Mouse (Mus musculus): Measurements from ENCODE around the gene Ptprt.
"Not testable (repeated sequence)": the region's sequence is repeated elsewhere in the genome, so short reads cannot be mapped to it uniquely, and the experiment has no call there.

The Ptprt gene

DNA sequence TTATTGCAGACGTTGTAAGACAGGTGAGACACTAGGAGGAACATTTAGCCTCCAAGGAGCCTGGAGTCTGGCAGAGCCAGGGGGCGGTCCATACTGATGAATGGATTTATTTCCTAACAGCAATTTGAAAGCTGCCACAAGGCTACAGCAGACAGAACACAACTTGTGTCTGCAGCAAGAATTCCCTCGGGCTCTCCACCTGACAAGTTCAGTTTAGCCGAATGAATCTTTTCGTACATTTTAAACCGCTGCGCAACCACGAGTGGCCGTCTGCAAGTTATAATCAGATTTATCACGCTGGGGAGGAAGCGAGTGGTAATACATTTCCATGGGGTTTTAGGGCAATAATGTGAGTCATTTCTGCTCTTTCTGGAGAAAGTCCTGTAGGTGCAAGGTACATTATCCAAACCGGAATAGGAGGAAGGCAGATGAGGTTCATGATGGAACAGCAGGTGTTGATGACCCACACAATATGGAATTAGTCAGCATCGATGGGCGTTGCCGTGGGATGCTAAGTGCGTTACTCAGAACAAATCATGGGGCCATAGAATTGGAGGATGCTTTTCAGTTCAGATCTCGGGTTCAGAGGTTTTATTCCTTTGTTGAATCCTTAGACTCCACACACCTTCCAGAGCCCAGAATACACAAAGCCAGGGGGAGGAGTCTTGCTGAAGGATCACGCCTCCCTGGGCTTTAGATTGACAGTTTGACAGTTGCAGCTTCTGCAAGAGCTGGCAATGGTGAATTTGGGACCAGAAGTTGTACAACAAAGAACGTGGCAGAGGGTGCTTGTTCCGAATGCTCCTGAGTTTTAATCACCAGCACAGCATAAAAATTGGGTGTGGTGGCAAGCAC, 478.1 kb downstream of the Ptprt start:
- DNase-seq: no peak

DNA sequence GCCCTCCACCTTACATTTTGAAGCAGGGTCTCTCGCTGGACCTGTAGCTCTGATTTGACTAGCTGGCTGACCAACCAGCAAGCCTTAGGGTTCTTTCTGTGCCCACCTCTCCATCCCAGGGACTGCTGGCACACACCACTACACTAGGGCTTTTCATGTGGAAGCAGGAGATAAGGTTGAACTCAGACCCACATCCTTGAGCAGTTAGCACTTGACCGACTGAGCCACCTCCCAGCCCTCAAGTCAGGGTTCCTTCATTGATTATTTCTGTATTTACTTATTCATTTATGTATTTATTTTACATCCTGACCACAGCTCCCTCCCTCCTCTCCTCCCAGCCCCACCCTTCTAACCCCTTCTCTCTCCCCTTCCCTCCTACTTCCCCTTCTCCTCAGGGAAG, 479.1 kb downstream of the Ptprt start:
- no peak for DNase-seq

DNA sequence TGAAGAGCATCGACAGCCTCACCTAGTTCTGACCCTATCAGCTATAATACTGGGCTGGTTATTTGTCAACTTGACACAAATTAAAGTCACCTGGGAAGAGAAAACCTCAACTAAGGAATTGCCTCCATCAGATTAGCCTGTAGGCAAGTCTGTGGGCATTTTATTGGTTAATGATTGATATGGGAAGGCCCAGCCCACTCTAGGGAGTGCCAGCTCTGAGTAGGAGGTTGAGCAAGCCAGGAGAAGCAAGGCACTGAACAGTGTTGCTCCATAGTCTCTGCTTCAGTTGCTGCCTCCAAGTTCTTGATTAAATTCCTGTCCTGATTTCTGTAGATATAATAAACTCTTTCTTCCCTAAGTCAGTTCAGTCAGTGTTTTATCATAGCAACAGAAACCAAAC, 488.4 kb downstream of the Ptprt start:
- DNase-seq: no peak

DNA sequence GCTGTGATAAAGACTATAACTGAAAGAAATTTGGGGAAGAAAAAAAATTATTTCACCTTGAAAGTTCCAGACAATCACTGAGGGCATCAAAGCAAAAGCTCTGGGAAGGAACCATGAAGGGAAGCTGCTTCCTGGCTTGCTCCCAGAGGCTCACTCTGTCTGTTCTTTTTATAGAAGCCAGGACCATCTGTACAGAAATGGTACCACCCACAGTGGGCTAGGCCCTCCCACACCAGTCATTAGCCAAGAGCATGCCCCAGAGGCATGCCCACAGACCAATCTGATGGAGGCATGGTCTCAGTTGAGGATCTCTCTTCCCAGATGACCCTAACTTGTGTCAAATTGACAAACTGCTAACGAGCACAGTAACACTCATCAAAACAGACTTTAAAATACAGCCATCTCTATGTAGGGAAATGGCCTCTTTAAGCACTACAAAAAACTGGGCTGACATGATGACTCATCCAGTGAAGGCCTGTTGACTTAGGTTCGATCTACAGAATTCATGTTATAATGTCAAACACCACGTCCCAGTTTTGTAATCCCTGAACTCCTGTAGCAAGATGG, 519.0 kb downstream of the Ptprt start:
- no peak for DNase-seq

DNA sequence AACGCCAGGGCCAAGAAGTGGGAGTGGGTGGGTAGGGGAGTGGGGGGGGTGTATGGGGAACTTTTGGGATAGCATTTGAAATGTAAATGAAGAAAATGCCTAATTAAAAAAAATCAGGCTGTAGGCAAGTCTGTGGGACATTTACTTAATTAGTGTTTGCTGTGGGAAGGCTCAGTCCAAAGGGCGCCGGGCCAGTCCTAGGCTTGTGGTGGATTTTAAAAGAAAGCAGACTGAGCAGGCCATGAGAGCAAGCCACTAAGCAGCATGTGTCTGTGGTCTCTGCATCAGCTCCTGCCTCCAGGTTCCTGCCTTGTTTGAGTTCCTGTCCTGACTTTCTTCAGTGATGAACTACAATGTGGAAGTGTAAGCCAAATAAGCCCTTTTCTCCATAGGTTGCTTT, 524.8 kb downstream of the Ptprt start:
- not testable (repeated sequence) for DNase-seq

DNA sequence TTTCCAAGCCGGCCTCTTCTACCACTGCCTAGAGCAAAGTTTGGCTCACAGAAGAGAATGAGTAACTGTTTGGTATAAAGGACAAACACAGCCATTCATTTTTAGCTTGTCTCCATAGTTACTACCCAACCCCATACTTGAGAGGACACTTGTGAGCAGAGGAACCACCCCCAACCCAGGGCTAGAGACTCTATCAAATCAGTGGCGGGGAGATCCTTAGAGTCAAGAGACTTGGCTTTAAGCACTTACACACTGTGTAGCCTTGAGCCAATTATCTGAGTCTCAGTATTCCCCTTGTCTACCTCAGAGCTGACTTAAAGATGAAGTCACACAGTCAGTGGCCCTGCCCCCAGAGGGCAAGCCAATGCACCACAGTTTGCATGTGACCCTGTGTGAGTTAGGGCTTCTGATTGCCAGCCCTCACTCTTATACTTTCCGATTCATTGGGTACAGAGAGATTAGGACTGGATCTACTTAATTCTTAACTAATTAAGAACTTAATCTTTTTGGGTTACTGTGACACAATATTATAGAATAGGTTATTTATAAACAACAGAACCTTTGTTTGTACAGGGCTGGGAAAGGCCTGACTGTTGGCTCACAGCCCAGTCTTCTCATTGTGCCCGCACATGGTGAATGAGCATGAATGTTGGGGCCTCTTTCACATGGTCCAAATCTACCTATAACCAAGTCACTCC, 529.2 kb downstream of the Ptprt start:
- DNase-seq: peak; percentile 27

DNA sequence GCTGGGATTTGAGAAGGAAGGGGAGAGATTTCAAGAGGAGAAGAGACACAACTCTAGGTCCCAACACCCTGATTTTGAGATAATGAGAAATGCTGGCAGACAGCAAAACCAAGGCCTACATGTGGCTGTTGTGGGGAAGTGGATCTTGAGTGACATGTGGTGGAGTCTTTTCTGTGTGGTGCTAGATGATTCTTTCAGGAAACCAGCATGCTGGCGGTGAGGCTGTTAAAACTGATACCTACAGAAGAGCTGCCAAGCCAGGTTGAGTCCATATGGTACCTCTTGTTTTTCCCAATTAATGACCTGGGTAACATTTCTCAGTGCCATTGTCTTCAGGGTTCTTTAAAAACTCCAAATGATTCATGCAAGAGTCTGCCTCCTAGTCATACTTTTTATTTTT, 531.1 kb downstream of the Ptprt start:
- DNase-seq: no peak

DNA sequence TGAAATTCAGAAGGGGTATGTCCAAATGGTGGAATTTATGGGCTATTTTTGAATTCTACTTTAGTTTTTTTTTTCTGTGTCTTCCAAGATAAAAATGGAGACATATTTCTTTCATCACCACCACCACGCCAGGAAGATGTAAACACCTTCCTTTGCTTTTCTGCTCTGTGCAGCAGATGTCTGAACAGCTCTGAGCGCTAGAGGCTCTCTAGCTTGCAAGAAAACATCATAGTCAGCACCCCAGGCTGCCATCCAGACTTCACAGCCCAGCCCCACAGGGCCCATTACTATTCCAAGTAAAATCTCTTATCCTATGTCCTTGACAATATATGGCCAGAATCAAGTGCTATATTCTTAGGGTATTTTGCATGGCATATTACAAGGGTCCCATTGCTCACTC, 542.9 kb downstream of the Ptprt start:
- DNase-seq: no peak

DNA sequence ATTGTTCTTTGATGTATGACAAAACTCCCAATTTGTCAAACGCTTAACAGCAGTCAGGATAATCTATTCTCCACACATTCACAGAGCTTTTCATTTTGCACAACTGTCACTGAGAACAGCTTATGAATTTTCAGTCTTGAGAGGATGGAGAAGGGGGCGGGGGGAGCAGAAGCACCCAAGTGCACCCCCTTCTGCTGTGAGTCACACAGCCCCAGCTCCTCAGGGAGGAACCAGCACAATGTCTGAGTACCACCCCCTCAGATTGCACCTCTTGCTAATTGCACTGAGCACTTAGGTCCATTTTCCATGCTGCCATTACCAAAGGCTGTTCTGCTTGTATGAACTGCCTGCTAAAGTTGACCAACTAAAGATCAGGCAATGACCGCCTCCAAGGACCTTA, 578.6 kb downstream of the Ptprt start:
- DNase-seq: no peak

DNA sequence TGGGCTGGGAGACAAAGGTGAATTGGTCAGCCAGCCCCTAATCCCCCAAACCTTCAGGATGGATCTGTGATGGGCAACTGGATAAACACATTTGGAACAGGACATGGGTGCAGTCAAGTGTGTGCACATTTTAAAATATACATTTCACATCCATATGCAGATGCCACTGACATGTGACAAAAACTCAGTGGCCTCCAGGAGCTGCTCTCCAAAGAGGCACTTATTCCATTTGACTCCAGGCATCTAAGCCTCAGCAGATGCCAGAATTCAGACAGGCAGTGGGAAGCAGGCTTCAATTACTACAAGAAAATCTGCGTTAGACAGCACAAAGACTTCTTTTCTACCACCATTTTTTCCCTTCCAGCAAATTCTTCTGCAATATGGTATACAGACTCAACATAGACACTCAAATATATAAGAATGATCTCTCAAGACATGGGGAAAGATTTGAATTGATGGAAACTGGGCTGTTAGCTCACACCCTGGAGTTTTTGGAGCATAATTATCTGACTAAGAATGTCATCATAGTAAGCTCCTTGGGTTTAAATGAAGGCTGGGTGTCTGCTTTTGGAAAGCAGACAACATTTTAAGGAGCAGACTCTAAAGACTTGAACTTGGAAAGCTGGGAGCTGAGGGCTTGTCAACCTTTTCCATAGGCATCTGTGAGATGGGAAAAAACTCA, 580.1 kb downstream of the Ptprt start:
- DNase-seq: no peak

DNA sequence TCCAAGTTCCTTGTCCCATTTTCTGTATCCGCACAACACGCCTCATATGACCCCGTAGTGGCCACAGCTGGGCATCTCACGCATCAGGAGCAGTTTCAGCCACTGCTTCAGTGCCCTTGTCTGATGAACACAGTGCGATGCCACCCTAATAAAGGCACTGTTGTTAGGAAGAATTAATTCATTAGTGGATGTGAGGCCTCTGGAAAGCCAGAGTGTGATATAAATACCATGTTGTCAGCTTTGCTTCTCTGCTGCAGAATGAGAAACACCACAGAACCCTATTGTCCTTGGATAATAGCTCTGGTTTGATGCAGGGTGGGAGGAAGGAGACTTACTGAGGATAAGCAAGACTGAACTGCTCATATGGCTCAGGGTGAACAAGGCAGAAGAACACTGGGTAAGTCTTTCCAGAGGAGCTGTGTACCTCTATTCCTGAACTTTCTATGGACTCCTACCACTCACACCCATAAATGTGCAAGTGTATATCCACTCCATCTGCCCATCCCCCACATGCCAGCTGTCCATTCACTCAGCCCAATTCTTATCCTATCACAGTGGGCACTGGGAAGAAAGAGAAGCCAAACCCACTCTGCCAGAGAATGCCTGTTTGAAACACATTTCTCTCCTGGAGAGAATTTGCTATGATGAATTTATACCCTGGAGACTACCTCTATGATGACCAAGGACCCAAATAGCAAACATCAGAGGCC, 582.2 kb downstream of the Ptprt start:
- no peak for DNase-seq

DNA sequence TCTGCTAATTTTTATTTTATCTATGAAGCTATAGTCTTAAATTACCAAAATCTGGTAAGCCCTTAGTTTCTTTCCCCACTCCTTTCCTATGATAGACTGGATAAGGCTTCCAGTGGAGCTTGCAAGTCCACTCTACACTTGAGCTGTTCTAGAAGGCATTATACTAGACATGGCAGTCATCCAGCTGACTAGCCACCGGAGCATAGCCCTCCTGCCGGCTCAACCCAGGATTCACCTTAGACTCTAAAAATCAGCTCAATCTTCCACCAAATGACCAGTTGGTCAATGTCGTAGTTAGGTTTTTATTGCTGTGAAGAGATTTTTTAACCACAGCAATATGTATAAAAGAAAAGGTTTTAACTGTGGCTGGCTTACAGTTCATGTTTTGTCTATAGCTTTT, 608.1 kb downstream of the Ptprt start:
- DNase-seq: no peak

DNA sequence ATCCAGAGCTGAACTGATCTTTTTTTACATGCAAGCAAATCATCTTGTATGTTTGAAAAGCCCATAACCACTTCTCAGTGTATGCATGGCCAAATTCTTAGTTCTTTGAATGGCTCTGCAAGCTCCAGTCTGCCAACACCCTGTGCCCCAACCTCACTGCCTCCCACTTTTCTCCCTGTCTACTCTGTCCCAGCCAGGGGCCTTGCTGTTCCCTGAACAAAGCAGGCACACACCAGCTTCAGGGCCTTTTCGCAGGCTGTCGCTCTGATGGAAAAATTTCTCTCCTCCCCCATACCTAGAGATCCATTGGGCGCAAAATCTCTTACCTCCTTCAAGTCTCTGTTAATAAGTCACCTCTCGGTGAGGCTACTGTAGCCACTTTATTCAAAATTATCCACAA, 610.7 kb downstream of the Ptprt start:
- no peak for DNase-seq

DNA sequence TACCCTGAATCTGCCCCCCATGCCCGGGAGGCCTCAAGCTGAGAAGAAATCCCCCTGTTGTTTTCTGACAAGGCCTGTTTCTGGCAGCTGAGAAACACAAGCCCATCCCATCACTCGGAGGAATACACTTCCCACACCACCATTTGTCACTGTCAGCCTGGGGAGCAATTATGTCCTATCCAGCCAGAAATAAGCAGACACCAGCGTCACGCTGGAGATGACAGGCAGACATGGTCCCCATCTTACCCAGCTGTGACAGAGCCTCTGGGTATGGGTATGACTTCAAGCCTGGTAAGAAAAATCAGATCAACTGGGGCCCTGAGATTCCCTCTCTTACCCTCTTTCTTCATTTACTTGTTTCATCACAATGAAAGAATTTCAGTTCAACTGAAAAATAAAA, 625.3 kb downstream of the Ptprt start:
- DNase-seq: no peak

DNA sequence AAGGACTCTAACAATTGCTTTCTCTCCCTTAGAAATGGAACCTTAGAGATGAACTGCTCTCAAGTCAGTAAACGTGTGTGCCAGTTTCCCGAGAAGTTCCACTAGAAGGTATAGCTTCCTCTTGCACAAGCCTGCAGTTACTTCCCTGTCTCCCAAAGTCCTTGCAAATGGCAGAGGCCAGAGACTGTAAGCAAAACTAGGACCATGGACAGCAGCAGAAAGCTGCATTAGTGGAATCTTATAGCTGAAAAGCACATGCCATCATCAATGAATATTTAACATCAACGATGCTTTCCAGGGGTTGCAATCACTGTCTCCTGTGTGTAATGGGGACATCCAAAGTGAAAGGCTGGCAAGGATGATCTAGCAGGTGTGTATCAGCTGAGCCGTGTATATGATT, 629.3 kb downstream of the Ptprt start:
- no peak for DNase-seq

DNA sequence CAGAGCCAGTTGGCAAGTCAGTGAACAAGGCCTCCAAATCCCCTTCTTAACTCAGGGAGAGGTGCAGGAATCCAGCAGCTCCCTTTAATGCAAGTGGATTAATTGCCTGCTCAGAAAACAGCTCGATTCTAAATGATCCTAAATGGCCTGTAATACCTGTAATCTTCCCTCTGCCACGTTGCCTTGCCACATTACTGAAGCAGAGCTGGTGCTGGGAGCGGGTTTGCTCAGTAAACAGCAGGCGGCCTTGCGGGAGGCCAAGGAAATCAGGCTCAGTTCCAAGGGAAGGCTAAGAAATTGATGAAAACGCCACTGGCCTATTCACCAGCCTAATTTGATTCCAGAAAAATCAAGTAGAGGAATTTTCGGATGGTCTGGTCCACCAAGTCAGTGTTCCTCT, 659.9 kb downstream of the Ptprt start:
- no peak for DNase-seq

DNA sequence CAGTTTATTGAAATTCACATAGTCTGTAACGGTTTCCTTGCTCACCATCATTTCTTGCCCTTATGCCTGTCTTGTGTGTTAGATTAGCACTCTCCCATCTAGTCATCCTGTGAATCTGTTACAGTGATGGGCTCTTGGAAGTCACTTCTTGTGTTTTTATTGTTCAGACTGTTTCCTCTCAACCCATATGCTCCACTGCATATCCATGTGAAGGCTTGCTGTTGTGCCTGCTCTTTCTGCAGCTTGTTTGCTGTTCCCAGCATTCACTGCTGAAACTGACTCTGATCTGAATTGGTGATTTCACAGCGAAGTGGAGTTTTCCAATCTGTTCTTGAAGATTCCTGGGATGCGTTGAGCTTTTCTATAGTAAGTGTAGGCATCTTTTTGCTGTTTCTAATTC, 678.6 kb downstream of the Ptprt start:
- DNase-seq: no peak

DNA sequence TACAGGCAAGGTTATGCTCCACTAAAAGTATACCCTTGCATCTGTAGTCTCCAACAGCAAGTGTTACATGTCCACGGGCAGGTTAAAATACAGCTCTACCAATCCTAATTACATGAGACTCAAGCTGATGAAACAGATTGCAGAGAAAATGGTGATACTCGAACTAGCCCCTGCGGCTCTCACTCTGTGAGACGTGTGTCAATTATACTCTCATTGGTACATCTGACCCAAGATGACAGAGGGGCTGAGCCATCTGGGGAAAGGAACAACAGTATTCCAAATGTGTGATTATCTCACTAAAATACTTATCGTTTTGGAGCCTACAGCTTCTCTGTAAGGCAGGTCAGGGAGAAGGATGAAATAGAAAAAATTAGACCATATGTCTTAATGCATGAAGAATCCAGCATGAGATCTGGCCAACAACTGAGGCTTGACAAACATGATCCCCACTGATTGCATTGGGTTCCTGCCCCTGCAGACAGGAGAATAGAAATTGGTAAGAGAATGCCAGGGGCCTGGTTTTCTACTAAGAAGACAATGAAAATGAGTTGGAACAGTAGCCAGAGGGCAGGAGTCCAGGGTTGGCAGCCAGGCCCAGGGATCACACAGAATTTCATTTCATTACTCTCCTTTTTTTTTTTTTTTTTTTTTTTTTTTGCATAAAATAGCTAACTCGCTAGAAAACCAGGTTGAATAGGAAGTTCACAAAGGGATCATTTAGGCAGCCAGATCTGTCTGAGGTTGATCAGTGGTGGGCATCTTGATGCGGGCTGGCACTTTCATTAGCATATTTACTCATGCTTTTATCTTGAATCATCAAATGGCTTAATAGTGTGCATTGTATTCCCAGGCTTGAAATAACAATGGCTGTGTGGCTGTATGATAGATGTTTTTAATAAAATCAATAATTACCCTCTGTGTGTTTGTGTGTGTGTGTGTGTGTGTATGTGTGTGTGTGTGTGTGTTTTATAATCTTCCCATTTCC, 699.5 kb downstream of the Ptprt start:
- DNase-seq: no peak

DNA sequence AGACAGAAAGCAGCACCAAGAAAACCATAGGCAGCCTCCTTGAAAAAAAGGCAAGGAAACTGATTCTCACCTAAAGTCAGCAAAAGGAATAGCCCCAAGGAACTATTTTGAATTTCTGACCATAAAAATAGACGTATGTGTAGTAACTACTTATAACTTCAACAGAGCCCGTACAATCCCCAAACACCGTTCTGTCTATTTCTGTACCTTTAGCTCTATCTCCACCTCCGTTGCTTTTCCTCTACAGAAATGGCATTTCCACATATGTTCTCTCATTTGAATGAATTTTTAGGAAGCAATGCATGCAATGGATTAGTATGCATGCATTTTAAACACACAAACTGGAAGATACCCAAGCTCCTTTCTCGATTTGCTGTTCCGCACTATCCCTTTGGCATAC, 715.5 kb downstream of the Ptprt start:
- DNase-seq: no peak

DNA sequence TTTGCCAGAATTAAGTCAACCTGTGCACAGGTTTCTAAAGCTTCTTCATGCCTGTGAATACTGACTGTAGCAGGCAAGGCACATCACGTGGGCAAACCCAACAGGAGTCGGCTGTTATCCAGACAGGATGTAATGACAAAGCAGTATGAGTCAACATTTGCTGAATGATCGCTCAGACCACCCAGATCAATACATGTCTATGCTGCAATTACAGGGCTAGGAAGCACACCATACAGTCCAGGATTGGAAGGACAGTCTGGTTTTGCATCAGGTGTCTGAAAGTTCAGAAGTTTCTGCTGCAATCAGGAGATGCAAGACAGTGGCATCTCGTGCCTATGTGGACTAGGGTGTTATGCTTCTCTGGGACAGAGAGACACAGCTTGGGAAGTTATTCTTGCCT, 716.3 kb downstream of the Ptprt start:
- DNase-seq: no peak

DNA sequence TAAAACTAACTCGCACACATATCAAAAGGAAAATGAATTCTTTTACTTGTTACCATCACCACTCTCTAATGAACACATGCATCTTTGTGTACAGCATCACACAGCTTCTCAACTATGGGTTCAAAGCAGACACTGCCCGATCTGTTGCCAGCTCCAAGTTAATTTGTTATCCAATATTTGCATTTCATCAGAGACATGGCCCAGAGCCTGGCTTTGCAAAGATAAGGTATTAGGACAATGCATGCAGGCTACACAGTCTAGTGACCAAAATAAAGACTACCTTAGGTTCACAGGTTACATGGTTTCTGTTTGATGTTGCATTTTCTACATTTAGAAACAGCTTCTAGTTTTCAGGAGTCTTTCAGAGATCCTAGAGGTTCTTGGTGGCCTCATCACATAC, 719.0 kb downstream of the Ptprt start:
- no peak for DNase-seq

DNA sequence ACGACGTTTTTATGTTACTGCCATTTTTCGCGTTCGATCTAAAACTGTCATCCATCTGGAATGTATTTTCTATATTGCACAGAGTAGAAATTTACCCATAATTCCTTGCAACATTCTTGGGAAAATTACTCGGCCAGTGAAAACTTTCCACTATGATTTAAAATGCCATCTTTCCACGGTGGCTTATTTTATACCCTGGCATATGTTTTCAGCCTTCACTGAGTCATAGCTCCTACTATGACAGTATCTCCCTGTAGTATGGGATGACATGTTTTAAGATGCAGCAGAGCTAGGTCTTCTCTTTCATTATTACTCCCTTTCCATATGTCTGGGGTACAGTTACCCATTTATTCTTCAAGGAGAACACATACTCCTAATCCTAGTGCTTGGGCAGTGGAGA, 753.7 kb downstream of the Ptprt start:
- no peak for DNase-seq
